Mouse (Mus musculus) induced T-regulatory cell, adult 2 months (primary cell): ENCODE results near the gene Gm10203.
A peak's percentile ranks its signal among the peaks of the same experiment; 100 is the strongest.
"Not testable (repeated sequence)": the region's sequence is repeated elsewhere in the genome, so short reads cannot be mapped to it uniquely, and the experiment has no call there.

ENCODE experiments used
- DNase-seq: peaks from one replicate; pipeline ENCODE4 v3.0.0-alpha.2; 2012; ENCODE audit warnings: low read depth

Gene Gm10203

GRCm38 (mm10) chr6:149129870-149130269 is at the start of gene Gm10203:
Gm10203 (plus strand) TSS chr6:149130170.
- DNase-seq: not testable (repeated sequence)

GRCm38 (mm10) chr6:149092406-149092805 is 37.6 kb upstream of the Gm10203 start:
- no peak for DNase-seq

GRCm38 (mm10) chr6:149093465-149093864 is 36.5 kb upstream of the Gm10203 start:
- DNase-seq: no peak

- DNase-seq: no peak
These were observed 35.4 kb upstream of the Gm10203 start for GRCm38 (mm10) chr6:149094555-149094954.

GRCm38 (mm10) chr6:149095389-149095788 is 34.6 kb upstream of the Gm10203 start:
- no peak for DNase-seq

- DNase-seq: no peak
These were observed 33.7 kb upstream of the Gm10203 start for GRCm38 (mm10) chr6:149096233-149096632.

GRCm38 (mm10) chr6:149097276-149097675 is 32.7 kb upstream of the Gm10203 start:
- no peak for DNase-seq

GRCm38 (mm10) chr6:149098993-149099392 is 31.0 kb upstream of the Gm10203 start:
- no peak for DNase-seq

DNA sequence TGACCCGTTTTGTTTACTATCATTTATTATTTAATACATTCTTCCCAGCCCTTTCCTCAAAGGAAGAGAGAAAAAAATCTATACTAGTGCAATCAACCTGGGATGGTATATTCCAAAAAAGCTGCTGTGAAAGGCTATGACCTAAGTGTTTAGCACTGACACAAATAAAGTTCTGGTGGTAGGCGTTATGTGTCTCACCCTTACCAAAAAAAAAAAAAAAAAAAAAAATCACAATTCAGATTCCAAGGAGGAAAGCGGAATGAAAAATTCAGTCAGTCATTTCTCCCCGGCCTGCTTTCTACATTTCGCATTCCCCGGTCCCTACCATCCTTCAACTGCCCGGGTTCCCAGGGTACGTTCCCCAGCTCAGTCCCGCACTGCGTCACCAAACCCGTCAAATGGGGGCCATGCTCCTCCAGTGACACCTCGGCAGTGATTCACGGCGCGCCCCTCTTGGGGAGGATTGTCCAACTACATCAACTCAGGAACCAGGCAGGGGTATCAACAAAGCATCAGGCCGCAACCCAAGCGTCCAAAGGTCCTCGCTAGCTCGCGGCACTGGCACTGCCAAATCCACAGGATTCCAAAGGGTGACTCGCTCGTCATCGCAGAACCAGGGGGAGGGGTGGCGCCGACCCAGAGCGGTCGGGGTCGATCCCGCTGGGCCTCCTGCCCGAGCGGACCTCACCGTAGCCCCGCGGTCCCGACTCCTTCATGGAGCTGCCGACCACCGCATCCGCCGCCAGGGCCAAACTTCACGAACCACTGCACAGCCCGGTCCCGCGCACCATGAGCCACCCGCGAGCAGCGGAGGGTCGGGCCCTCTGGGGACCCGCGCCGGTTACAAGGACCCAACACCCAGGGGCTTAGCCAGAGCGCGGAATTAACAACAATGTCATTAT is 29.5 kb upstream of the Gm10203 start:
- DNase-seq: peak; percentile 10

DNA sequence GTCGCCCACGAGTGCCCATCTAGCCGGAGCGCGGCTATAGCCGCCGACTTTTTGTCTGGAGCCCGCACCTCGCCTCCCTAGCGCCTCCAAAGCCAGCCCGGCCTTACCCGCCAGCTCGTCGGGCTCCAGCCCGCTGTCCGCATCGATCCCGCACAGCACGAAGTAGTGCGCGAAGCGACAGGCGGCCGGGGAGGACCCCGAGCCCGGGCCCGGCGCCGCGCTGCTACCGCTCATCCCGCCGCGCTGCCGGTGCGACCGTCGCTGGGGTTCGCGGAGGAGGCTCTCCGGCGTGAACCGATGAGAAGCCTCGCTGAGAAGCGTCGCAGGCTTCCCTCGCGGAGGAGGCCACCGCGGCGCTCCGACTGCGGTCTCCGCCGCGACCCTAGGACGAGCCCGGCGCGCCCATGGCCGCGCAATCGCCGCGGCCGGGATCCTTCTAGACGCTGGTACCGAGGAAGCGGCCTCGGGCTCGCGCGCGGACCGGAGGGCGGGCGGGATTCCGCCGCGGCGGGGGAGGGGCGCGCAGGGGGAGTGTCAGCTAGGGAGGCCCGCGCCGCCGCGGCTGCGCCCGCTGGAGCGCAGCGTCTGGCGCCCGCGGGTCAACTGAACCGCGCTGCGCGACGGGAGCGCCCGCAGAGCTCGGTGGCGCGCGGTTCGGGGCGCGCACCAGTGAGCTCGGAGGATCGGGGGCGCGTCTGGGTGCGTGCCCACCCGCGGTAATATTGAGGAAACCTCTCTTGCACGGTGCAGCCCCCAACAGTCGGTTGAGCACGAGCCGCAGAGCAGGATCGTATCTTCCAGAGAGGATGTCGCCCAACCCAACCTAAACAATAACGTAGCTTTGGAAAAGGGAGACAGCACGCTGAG is 28.7 kb upstream of the Gm10203 start, which contains the start of gene Dennd5b:
Gene Dennd5b (minus strand): TSS at position 605 of the 867 bp plus-strand sequence.
- DNase-seq: peak; percentile 46

GRCm38 (mm10) chr6:149101943-149102243 is 28.1 kb upstream of the Gm10203 start:
- DNase-seq: peak; percentile 18

GRCm38 (mm10) chr6:149103451-149103850 is 26.5 kb upstream of the Gm10203 start:
- no peak for DNase-seq

- DNase-seq: no peak
These were observed 22.4 kb upstream of the Gm10203 start for GRCm38 (mm10) chr6:149107615-149108014.

- DNase-seq: no peak
These were observed 21.1 kb upstream of the Gm10203 start for GRCm38 (mm10) chr6:149108909-149109308.

GRCm38 (mm10) chr6:149116992-149117391 is 13.0 kb upstream of the Gm10203 start:
- no peak for DNase-seq

- no peak for DNase-seq
These were observed 11.0 kb upstream of the Gm10203 start for GRCm38 (mm10) chr6:149118935-149119334.

GRCm38 (mm10) chr6:149119853-149120252 is 10.1 kb upstream of the Gm10203 start:
- DNase-seq: peak; percentile 83

DNA sequence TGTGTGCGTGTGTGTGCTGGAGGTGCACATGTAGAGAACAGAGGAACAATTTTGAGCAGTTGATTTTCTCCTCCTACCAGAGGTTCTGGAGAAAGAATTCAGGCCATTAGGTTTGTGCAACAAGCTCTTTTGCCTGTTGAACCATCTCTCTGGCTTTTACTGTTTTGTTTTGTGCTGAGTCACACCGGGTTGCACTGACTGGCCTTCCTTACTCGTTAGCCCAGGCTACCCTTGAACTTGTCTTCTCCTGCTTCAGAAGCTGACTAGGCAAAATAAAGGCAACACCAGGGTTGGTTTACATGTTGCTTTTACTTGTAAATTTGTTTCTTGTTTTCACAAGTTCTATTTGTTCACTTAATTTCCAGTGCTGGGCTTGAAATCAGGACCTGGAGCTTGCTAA is 6.9 kb upstream of the Gm10203 start:
- no peak for DNase-seq

GRCm38 (mm10) chr6:149126675-149127074 is 3.3 kb upstream of the Gm10203 start:
- peak; percentile 84 for DNase-seq

- no peak for DNase-seq
These were observed 1.1 kb downstream of the Gm10203 start for GRCm38 (mm10) chr6:149131111-149131510.

DNA sequence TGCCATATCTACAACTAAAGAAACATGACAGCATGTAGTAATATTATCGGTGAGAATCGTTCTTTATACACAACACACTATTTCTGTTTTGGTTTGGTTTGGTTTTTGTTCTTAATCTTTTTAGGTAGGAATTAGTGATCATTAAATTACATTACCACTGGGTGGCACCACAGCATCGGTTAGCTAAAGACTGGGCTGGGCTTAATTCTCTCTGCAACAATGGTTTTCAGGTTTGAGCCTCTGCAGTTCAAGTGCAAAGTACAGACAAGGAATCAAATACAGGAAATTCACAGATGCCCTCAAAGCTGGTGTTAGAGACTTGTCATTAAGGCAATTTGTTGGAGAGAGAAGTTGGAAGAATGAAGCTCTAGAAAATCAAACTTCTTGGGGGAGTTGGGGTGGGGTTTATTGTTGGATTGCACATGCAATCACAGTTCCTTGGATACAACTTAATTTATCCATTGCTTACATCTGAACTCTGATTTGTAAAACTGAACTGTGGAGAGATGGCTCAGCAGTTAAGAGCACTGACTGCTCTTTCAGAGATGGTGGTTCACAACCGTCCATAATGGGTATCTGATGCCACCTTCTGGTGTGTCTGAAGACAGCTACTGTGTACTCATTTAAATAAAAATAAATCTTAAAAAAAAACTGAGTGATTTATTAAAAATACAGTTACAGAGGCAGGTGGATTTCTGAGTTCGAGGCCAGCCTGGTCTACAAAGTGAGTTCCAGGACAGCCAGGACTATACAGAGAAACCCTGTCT is 2.5 kb downstream of the Gm10203 start:
- peak; percentile 91 for DNase-seq
